Mouse (Mus musculus): Measurements from ENCODE around the gene Pm20d2.
A peak's percentile ranks its signal among the peaks of the same experiment; 100 is the strongest.

The Pm20d2 gene

DNA sequence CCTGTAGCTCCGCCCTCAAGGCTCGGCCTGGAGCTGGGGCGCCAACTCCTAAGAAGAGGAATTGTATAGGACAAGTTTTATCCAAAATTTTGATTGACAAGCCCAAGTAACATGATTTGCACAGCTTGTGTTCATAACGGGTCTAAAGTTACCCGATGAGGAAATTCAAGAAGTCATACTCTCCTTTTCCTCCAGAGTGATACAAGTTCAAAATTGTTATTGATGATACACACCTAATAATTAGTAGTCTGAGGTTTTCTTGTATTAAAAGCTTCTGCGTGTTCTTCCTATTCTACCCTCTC, at the start of gene Pm20d2:
Gene Pm20d2 (minus strand): TSS at position 3 of the 302 bp plus-strand sequence.
- DNase-seq (ENCODE audit: extremely low read depth, low read depth, low spot score), result no peak

DNA sequence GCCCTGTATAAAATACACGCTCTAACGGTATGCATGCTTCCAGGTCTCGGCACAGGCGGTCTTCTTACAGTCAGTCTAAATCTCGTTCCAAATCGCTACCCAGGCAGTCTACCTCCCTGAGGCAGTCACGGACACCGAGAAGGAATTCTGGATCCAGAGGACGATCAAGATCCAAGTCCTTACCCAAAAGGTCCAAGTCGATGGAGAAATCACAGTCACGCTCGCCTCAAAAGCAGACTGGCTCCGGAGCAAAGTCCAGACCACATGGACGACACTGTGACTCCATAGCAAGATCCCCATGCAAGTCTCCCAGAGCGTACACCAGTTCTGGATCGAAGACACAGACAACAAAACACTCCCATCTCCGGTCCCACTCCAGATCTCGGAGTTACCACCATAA, 41.3 kb upstream of the Pm20d2 start:
- DNase-seq (ENCODE audit: extremely low read depth, low read depth, low spot score), result no peak

DNA sequence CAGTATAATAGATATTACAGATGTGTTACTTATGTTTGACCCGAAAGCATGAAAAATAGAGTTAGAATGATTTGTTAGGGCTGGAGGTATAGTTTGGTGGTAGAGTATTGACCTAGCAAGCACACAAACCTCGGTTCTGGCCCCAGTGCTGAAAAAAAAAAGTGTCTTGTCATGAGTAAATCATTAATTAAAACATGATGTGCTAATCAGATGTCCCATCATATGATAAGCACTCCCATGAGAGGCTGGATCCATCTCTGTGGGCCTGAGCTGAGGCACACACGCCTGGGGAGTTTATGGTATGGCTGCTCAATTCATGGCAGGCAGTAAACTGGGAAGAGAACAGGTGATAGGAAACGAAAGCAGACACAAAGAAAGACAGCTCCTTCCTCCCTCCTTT, 40.1 kb upstream of the Pm20d2 start:
- DNase-seq (ENCODE audit: extremely low read depth, low read depth, low spot score), result no peak

DNA sequence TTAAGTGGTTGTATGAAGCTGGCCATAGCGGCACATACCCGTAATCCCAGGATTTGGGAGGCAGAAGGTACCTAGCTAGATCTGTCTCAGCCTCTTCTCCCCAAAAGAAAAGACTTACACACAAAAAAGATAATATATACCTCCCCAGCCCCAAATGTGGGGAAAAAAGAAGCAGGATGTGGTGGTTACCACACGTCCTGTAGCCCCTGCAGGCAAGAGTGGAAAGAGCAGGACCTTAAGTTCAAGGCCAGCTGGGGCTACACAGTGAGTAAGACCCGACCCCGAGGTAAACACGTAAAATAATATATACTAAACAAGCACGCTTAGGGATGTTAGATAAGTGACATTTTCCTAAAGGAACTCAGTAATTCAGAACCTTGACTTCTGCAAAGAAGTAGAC, 37.6 kb upstream of the Pm20d2 start:
- no peak for DNase-seq (ENCODE audit: extremely low read depth, low read depth, low spot score)

DNA sequence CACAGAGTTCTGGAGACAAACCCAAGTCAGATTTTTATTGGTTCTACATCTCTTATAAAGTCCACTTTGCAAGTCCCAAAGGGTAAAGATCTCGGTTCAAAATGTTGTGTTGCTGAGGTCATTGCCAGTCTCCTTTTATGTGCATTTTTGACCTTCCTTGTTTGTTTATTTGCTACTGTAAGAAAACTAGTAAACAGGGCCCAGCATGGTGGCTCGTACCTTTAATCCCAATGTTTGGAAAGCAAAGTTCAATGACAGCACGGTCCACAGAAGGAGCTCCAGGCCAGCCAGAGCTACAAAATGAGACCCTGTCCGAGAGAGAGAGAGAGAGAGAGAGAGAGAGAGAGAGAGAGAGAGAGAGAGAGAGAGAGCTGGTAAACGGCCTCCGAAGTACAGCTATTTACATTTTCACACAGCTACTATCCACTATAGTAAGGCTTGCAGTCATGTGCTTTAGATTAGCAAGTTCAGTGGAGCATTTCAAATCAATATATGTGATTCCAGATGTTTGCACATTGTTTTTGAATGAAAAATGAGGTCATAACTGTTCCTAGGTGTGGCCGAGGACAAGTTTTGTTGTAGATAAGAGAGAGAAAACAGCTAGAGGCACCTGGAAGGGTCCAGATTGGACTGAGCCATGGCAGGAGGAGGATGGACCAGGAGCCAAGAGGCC, 34.6 kb upstream of the Pm20d2 start:
- no peak for DNase-seq (ENCODE audit: extremely low read depth, low read depth, low spot score)

DNA sequence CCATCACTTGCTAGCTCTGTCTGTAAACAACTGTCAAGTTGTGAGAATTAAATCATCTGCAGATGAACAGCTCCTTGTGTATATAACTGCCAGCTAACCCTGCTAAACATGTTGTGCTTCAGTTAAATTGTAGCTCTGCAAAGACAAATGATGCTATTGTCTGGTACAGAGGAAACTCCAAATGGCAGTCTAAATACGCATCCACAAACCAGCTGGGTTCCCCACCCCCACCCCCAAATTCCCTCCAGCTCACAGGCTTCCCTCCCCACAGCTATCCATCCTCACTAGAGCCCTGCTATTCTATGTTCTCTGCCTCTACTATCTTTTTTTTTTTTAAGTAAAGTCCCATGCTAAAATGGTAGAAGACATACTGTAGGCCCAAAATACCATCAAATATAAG, 32.3 kb upstream of the Pm20d2 start:
- no peak for DNase-seq (ENCODE audit: extremely low read depth, low read depth, low spot score)

DNA sequence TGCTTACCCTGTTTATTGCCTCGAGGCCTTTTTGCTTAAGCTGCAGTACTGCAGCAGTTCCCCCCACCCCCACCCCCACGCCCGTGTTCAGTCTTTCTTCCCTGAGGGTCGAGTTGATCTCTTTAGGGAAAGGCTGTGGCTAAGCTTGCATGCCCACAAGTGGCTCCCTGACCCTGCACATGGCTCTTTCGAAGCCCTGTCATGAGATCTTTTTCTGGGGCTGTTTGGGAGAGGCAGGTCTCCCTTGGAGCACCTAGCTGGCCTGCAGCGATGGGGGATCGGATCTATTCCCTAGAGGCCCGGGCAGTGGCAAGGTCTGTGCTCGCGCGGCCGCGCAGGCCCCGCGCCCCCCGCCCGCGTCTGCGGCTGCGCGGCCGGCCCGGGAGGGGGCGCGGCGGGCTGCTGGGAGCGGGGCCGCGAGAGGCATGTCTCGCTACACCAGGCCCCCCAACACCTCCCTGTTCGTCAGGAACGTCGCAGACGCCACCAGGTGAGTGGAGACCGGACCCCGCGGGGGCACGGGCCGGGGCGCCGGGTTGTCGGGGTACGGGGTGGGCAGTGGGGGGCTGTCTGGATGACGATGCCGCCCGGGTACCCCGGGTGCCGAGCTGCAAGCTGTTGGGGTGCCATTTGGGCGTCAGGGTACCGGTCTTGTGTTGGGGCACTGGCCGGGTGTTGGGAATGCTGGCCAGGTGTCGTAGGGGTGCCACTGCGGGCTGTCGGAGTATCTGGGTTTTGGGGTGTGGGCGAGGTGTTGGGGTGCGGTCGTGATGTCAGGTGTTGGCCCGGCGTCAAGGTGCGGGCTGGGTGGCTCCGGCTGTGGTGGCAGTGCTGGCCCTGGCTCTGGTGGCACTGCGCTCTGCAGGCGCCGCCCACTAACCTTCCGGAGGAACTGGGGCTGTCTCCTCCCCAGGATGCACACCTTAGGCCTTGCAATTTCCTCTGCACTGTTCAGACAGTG, 19.6 kb upstream of the Pm20d2 start, which contains the start of gene Srsf12:
Gene Srsf12 (plus strand): TSS at position 111 of the 961 bp plus-strand sequence.
- DNase-seq (ENCODE audit: extremely low read depth, low read depth, low spot score), result no peak

DNA sequence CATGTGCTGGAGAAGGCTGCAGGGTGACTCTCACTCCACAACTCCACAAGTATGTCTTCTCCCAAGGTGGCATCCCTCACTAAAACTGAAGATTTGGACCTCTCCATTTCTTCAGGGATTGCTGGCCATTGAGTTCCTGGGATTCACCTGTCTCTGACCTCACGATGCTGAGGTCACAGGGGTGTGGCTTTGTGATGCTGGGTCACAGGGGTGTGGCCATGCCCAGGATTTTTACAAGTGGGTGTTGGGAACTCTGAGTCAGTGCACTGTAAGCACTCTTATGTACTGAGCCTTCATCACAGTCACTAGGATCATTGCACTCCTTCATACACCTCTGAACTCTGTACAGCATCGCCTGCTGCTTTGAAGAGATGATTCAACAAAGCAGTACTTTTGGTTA, 18.0 kb upstream of the Pm20d2 start:
- no peak for DNase-seq (ENCODE audit: extremely low read depth, low read depth, low spot score)

DNA sequence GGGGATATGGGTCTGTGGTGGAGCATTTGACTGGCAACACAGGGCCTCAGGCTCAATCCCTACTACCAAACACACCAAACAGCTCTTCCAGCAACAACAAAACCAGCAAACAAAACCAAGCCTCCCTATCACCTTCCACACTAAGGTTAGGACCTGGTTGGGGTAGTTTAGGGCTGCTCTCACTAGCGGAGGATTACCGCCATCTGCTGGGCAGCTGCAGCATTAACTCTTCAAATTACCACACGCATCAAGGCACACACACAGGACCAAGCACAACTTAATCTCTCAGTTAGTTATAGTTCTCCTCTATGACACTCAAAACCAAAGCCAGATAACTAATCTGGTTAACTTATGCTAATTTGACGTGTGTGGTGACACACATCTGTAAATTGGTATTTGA, 15.1 kb upstream of the Pm20d2 start:
- DNase-seq (ENCODE audit: extremely low read depth, low read depth, low spot score), result no peak

DNA sequence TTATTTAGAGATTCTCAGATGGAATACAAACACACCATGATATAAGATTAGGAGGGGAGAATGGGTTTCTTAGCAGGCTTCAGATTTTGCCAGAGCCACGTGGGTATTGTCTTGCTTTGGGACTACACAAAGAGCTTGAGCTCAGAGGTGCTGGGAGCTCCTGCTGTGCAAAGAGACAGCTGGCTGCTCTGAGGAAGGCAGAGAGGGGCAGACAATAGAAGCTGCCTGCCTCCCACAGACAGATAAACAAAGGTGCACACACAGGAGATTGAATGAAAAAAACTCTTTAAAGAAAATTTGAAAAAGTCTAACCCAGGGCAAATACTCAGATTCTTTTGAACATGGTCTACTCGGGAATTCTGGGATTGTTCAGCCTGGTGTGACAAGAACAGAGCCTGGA, 8.6 kb upstream of the Pm20d2 start:
- no peak for DNase-seq (ENCODE audit: extremely low read depth, low read depth, low spot score)

DNA sequence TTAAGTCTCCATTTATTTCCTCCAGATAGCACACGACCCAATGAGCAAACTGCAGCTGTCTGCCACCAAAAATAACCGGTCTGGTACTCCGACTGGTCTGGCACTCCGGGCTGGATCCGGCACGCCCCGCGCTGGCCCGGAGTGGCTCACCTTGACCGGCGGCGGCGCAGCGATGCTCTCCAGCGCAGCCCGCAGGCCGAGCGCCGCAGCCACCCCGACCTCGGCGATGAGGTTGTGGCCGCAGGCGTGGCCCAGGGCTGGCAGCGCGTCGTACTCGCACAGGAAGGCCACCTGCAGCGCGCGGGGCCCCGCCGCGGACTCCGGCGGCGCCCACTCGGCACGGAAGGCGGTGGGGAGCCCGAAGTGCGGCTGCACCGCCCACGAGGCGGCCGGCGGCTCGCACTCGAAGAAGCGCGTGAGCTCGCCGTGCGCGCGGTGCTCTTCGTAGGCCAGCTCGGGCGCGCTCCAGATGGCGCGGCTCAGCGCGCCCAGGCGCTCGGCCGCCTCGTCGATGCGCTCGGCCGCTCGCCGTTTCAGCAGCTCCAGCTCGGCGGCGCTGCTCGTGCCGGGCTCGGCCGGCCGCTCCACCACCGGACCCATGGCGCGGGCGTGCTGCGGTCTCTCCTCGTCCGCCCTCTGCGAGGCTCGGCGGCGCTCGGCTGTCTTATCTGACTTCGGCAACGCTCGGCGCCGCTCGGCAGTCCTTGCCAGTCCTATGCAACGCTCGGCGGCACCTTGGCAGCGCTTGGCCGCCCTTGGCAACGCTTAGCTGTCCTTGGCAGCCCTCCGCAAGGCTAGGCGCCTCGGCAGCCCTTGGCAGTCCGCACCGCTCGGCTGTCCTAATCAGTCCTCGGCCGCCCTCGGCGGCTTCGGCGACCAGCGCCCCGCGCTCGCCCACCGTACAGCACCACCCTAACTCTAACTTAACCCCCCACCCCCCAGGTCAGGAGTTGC, 479 bp downstream of the Pm20d2 start:
- DNase-seq (ENCODE audit: extremely low read depth, low read depth, low spot score), result peak; percentile 23

DNA sequence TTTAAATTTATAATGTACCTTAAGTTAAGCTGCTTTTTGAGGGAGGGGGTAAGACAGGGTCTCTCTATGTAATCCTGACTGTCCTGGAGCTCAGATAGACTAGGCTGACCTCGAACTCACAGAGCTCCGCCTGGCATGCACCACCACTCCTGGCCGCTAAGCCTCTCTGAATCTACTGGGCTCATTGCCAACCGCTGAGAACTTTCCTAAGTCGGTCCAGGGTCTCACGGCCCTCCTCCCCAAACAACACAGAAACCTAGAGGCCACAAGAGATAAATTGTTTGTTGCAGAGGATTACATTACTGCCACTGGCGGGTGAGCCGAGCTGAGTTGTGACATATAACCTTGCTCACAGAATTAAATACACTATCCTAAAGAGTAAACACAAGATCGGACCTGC, 1.4 kb downstream of the Pm20d2 start:
- no peak for DNase-seq (ENCODE audit: extremely low read depth, low read depth, low spot score)

DNA sequence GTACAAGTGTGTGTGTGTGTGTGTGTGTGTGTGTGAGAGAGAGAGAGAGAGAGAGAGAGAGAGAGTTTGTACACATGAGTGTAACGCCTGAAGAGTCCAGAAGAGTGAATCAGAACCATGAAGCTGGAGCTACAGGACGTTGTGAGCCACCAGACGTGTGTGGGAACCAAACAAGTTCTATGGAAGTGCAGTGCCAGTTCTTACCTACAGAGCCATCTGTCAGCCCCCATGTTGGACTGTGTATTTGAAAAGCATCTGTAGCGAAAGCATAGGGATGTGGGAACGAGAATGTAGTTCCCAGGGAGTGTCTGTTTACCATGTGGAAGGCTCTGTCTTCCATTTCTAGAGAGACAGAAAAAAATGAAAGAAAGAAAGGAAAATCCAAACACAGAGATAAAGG, 6.1 kb downstream of the Pm20d2 start:
- DNase-seq (ENCODE audit: extremely low read depth, low read depth, low spot score), result no peak

DNA sequence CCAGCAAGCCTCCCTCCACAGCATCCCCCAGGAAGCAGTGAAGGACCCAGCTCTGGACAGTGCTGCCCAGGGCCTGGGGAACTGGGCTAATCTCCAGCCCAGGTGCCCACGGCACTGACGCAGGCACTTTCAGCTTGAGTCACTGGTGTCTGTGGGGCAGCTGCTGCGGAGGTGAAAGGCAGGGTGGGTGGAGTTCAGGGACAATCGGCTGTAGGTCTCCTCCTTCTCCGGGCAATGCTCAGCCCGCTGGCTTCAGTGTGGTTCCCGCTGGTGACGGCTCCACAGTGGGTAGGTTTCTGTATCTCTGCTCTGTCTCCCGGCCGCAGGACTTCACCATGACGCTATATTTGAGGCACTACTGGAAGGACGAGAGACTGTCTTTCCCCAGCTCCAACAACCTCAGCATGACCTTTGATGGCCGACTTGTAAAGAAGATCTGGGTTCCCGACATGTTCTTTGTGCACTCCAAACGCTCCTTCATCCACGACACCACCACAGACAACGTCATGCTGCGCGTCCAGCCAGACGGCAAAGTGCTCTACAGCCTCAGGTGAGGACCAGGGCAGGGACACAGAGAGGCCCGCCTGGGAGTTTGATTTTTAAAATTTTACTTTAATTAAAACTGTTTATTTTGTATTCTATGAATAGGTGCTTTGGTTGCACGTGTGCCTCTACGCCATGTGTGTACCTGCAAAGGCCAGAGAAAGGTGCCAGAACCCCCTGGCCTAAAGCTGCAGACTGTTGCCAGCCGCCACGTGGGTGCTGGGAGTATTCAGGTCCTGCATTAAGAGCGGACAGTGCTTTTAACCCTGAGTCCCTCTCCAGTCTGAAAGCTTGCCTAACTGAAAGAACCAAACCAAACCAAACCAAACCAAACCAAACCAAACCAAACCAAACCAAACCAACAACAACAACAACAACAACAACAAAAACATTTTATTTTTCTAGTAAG, 37.2 kb downstream of the Pm20d2 start:
- no peak for DNase-seq (ENCODE audit: extremely low read depth, low read depth, low spot score)

DNA sequence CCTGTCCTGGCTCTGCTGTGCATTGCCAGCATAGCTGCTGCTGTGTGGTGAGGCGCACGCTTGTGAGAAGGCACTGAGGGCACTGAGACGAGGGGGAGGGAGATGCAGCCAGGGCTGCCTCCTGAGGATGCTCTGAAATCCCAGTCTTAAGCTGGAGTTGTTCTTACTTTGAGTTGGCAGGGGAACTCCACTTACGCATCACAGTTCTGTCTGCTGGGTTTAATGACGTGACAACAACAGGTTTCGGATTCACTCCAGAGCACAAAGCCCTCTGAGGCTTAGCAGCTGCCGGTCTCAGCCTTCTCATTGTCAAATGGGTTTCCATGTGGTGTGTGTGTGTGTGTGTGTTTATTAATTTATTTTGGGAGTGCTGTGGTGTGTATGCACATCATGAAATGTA, 40.4 kb downstream of the Pm20d2 start:
- DNase-seq (ENCODE audit: extremely low read depth, low read depth, low spot score), result no peak

DNA sequence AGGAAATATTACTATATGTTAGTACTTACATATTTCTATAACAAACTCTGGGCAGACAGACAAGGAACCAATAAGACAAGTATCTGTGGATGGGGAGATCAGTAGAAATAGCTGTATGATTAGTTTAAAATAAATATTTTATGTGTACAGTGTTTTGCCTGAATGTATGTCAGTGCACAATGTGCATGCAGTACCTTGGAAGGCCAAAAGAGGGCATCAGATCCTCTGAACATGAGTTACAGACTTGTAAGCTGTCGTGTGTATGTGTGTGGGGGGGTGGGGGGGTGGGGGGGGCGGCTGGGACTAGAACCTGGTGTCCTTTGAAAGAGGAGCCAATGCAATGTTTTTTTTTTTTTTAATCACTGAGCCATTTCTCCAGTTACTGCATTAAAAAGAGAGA, 41.7 kb downstream of the Pm20d2 start:
- DNase-seq (ENCODE audit: extremely low read depth, low read depth, low spot score), result peak; percentile 4

DNA sequence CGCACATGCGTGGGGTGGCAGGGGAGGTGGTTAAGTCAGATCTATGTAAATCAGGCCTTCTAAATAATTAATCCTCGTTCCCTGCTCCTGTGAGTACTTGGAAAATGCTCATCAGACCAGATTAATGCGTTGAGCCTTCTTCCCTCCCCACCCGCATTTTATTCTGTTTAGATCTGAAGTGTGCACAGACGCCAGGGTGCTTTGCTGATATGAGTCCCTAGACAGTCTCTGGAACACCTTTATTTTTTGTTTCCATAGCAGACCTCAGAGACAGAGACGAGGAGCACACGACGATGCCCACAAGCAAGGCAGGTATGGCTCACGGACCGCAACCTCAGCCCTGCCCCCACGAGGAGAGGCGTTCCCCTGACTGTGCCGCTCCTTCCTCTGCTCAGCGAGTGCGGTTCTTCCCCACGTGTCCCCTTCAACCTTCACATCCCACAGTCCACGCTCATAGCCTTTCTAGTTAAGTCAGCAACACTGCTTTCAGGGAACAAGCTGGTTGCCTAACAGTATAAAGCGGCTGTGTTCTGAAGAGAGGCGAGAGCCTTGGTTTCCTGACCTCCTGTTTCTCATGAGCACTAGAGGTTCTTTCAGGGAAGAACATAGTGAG, 42.8 kb downstream of the Pm20d2 start:
- no peak for DNase-seq (ENCODE audit: extremely low read depth, low read depth, low spot score)

DNA sequence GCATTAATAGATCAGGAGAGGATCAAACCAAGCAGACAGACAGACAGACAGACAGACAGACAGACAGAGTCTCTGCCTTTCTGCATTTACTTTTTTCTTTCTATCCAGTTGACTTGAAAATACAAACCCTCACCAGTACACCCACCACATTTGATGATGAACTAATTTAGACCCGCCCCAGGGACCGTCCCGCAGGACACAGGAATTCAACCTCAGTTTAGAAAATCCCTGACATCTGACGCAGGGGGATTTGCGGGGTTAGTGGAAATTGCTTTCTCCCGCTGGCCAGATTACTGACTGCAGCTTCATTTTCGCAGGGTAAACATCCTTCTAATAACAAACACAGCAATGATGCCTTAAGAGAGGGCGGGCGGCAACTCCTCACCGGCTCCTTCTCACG, 57.3 kb downstream of the Pm20d2 start, which contains the start of gene Gabrr1:
Gene Gabrr1 (plus strand): TSS at position 301 of the 400 bp plus-strand sequence.
- DNase-seq (ENCODE audit: extremely low read depth, low read depth, low spot score), result no peak

DNA sequence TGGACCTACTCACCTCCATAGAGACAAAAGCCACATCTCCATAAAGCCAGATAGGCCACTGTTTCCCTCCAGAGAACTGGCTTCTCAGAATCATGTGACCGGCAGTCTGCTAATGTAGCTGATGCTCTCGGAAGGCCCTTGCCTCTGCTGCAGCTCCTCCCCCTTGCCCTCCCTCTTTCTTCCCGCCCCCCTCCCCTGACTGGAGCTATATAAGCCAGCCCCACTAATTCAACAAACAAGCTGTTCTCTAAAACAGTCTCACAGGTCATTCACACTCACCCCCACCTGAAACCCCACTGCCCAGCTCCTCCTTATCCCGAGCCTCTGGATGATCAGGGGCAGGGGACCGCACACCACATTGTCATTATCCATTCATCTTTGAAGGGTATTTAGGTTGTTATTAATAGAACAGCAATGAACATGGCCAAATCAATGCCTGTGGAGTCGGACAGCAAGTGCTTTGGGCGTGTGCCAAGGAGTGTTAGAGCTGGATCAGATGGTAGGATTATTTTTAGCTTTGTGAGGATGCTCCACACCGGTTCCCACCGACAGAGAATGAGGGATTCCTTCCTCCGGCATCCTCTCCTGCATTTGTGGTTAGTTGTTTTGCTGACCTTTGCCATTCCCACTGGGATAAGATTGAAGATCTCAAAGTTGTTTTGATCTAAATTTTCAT, 64.0 kb downstream of the Pm20d2 start:
- no peak for DNase-seq (ENCODE audit: extremely low read depth, low read depth, low spot score)

Data from fat pad, adult 2 months (tissue).